ENCODE assay signal across 8 mouse cellular contexts in genomic region chr8:73618946-73619345, GRCm38 (mm10).
DNase-seq lines count a peak whose midpoint lies in the region; ATAC-seq lines count a peak whose summit lies in the region.

No protein-coding gene starts in this region.

- H3K4me3 ChIP-seq in forebrain, embryonic 15.5 days, result no peak overlapping the region
- H3K4me3 ChIP-seq in forebrain, embryonic 10.5 days, result no peak overlapping the region
- no peak overlapping the region for H3K4me3 ChIP-seq in hindbrain, embryonic 16.5 days (ENCODE audit: low read length)
- no peak overlapping the region for H3K4me3 ChIP-seq in neural tube, embryonic 15.5 days (replicated peaks)

- no peaks in the 10 kb centered on the region for H3K9me3 ChIP-seq in forebrain, embryonic 15.5 days
- peaks cover 5% of the 10 kb centered on the region for H3K9me3 ChIP-seq in forebrain, embryonic 10.5 days
- H3K9me3 ChIP-seq in hindbrain, embryonic 16.5 days (ENCODE audit: control insufficient read depth, low read length), result peaks cover 4% of the 10 kb centered on the region
- no peaks in the 10 kb centered on the region for H3K9me3 ChIP-seq in neural tube, embryonic 15.5 days (replicated peaks)

- H3K9ac ChIP-seq in forebrain, embryonic 15.5 days (replicated peaks), result no peak overlapping the region
- H3K9ac ChIP-seq in hindbrain, embryonic 16.5 days (ENCODE audit: low read depth, low read length), result no peak overlapping the region
- no peak overlapping the region for H3K9ac ChIP-seq in neural tube, embryonic 15.5 days (replicated peaks)

- no peak overlapping the region for H3K27ac ChIP-seq in forebrain, embryonic 15.5 days (replicated peaks)
- H3K27ac ChIP-seq in forebrain, embryonic 10.5 days, result no peak overlapping the region
- H3K27ac ChIP-seq in hindbrain, embryonic 16.5 days (ENCODE audit: low read depth, low read length), result no peak overlapping the region
- H3K27ac ChIP-seq in neural tube, embryonic 15.5 days (replicated peaks), result no peak overlapping the region

- H3K4me2 ChIP-seq in forebrain, embryonic 15.5 days (replicated peaks), result no peak overlapping the region
- H3K4me2 ChIP-seq in hindbrain, embryonic 16.5 days (ENCODE audit: low read length), result no peak overlapping the region
- no peak overlapping the region for H3K4me2 ChIP-seq in neural tube, embryonic 15.5 days

- WGBS in forebrain, embryonic 15.5 days, result 84% methylated on average over 1 of the region's 1 CpGs
- 91% methylated on average over 1 of the region's 1 CpGs for WGBS in forebrain, embryonic 10.5 days
- 87% methylated on average over 1 of the region's 1 CpGs for WGBS in hindbrain, embryonic 16.5 days
- WGBS in neural tube, embryonic 15.5 days, result 89% methylated on average over 1 of the region's 1 CpGs

- no peaks in the 10 kb centered on the region for H3K27me3 ChIP-seq in forebrain, embryonic 15.5 days
- H3K27me3 ChIP-seq in forebrain, embryonic 10.5 days (ENCODE audit: poor library complexity, severe bottlenecking), result no peaks in the 10 kb centered on the region
- no peaks in the 10 kb centered on the region for H3K27me3 ChIP-seq in hindbrain, embryonic 16.5 days (replicated peaks; ENCODE audit: control insufficient read depth, insufficient read depth, low read length)
- no peaks in the 10 kb centered on the region for H3K27me3 ChIP-seq in neural tube, embryonic 15.5 days (replicated peaks)

- DNase-seq in forebrain, embryonic 10.5 days (ENCODE audit: extremely low spot score, low spot score), result no peak
- peak; percentile 3 for DNase-seq in thymus, postnatal 14 days
- no peak for DNase-seq in thymus, postnatal 25 days
- no peak for DNase-seq in layer of hippocampus, adult 9-11 months
- no peak for DNase-seq in adrenal gland, postnatal 36 days

- H3K4me1 ChIP-seq in forebrain, embryonic 15.5 days, result no peaks in the 10 kb centered on the region
- no peaks in the 10 kb centered on the region for H3K4me1 ChIP-seq in forebrain, embryonic 10.5 days
- no peaks in the 10 kb centered on the region for H3K4me1 ChIP-seq in hindbrain, embryonic 16.5 days (ENCODE audit: control insufficient read depth, insufficient read depth, low read depth, low read length)
- H3K4me1 ChIP-seq in neural tube, embryonic 15.5 days, result no peaks in the 10 kb centered on the region

- H3K36me3 ChIP-seq in forebrain, embryonic 15.5 days, result no peaks in the 10 kb centered on the region
- no peaks in the 10 kb centered on the region for H3K36me3 ChIP-seq in forebrain, embryonic 10.5 days (replicated peaks)
- H3K36me3 ChIP-seq in hindbrain, embryonic 16.5 days (ENCODE audit: control insufficient read depth, insufficient read depth, low read length), result no peaks in the 10 kb centered on the region
- H3K36me3 ChIP-seq in neural tube, embryonic 15.5 days, result no peaks in the 10 kb centered on the region

- peak; percentile 61; the same call in 1 of the 2 replicates for ATAC-seq in forebrain, embryonic 15.5 days (replicated peaks)
- 0 out of 2 replicates have a peak, but pooled peaks have one; percentile 24 for ATAC-seq in hindbrain, embryonic 16.5 days
- peak; percentile 35; the same call in 1 of the 2 replicates for ATAC-seq in neural tube, embryonic 15.5 days (ENCODE audit: low FRiP score)
